Mouse (Mus musculus) hindbrain, embryonic 10.5 days (tissue): ENCODE measurements around the gene Disp1. TPM values are rescaled to one million over a fixed set of nuclear protein-coding genes. Genes with fewer than 3 reads are reported as not detected.

ENCODE experiments used
- DNase-seq: peaks from one replicate; pipeline ENCODE4 v3.0.0-alpha.2; 2017; ENCODE audit warnings: low spot score
- H3K27ac ChIP-seq: fragments of 300-500 bp; sonication (generic); 2 replicates; pipeline ENCODE4 v1.5.1; 2016; ENCODE audit warnings: mild to moderate bottlenecking, moderate library complexity
- H3K27me3 ChIP-seq: fragments of 300-500 bp; sonication (generic); 2 replicates; pipeline ENCODE4 v1.6.1; 2016; ENCODE audit warnings: mild to moderate bottlenecking; ENCODE audit not compliant: poor library complexity, insufficient read depth, severe bottlenecking
- H3K36me3 ChIP-seq: fragments of 300-500 bp; sonication (generic); 2 replicates; pipeline ENCODE4 v1.6.1; 2016; ENCODE audit warnings: mild to moderate bottlenecking, moderate library complexity
- H3K4me1 ChIP-seq: fragments of 300-500 bp; sonication (generic); replicated peaks from 2 replicates; pipeline ENCODE4 v1.6.1; 2016; ENCODE audit warnings: mild to moderate bottlenecking
- H3K4me3 ChIP-seq: fragments of 300-500 bp; sonication (generic); 2 replicates; pipeline ENCODE4 v1.5.1; 2016; ENCODE audit warnings: mild to moderate bottlenecking, moderate library complexity
- H3K9me3 ChIP-seq: fragments of 300-500 bp; sonication (generic); 2 replicates; pipeline ENCODE4 v1.6.1; 2016; ENCODE audit warnings: mild to moderate bottlenecking, moderate library complexity
- WGBS: fragments of 180-500 bp; shearing (Covaris S2); methylation state at CpG from one replicate; pipeline ENCODE4 v1.1.7; 2016; 5-methylcytosine and 5-hydroxymethylcytosine counted together
- polyA plus RNA-seq: library from polyadenylated mRNA; unstranded; fragments of >200 nt; fragmentation: Nextera tagmentation; extraction: Ambion mirVana; gene quantifications from 2 replicates; pipeline ENCODE4 v1.2.1, GENCODE M21; 2016

Disp1 gene
- polyA plus RNA-seq, 1 experiment from 2014 or later = 13.0 TPM

DNA sequence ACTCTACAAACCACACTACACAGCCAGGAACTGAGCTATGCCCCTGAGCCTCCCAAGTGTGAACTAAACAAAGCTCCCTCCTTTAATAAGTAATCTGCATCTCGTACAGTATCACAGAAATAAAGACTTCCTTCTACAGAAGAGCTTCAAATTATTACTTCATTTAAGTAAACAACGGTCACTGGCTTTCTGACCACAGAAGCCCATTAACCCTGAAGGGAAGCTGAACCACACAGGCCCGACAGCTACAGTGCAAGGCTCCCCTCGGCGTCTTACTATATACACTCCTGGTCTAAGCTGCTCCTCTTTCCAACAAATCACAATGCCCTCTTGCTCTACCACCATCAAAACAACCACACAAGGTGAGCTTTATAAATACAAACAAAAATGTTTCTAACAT, 50.2 kb downstream of the Disp1 start:
- H3K27me3 ChIP-seq = no peaks in the 10 kb centered on the region
- peaks cover 17% of the 10 kb centered on the region for H3K4me1 ChIP-seq
- no peak for DNase-seq
- H3K4me3 ChIP-seq = no peak overlapping the region
- peaks cover 7% of the 10 kb centered on the region; the same call in 1 of the 2 replicates for H3K36me3 ChIP-seq
- WGBS = 91% methylated on average over 5 of the region's 5 CpGs
- no peak overlapping the region for H3K27ac ChIP-seq
- H3K9me3 ChIP-seq = 0 out of 2 replicates have a peak, but pooled peaks cover under 1% of the 10 kb centered on the region

GRCm38 (mm10) chr1:183168465-183168864, 52.9 kb downstream of the Disp1 start:
- peaks cover 19% of the 10 kb centered on the region for H3K36me3 ChIP-seq
- H3K27ac ChIP-seq = no peak overlapping the region; the same call in 1 of the 2 replicates
- WGBS = 71% methylated on average over 6 of the region's 6 CpGs
- 0 out of 2 replicates have a peak, but pooled peaks cover 7% of the 10 kb centered on the region for H3K9me3 ChIP-seq
- H3K4me1 ChIP-seq = peaks cover 32% of the 10 kb centered on the region
- DNase-seq = no peak
- H3K4me3 ChIP-seq = no peak overlapping the region
- H3K27me3 ChIP-seq = no peaks in the 10 kb centered on the region

- Histone ChIP-seq H3K27me3 (no peaks in the 10 kb centered on the region), H3K4me3 (no peak overlapping the region), H3K36me3 (peaks cover 18% of the 10 kb centered on the region), H3K9me3 (0 out of 2 replicates have a peak, but pooled peaks cover 7% of the 10 kb centered on the region), H3K4me1 (peaks cover 32% of the 10 kb centered on the region), H3K27ac (peak overlapping the region; percentile 31; the same call in 1 of the 2 replicates)
- no peak for DNase-seq
- 78% methylated on average over 12 of the region's 12 CpGs for WGBS
Measured at GRCm38 (mm10) chr1:183167776-183168175, 53.5 kb downstream of the Disp1 start.

DNA sequence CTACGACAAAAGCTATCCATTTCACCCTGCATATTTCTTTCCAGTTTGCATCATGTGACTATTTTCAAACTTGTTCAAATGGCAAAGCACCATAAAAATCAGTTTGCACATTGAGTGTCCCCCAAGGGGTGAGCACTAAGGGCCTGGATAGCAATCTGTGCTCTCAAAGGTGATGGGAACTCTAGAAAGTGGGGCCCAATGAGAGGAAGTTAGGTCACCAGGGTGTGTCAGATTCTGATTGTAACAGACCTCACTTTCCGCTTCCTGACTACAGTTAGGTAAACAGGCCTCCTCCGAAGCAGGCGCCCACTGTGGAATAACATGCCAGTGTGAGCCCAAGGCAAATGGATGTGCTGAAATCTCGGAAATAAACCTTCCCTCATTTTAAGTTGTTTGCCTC, 54.6 kb downstream of the Disp1 start:
- Histone ChIP-seq H3K4me1 (peaks cover 32% of the 10 kb centered on the region), H3K27me3 (no peaks in the 10 kb centered on the region), H3K36me3 (peaks cover 18% of the 10 kb centered on the region), H3K27ac (no peak overlapping the region), H3K4me3 (no peak overlapping the region), H3K9me3 (0 out of 2 replicates have a peak, but pooled peaks cover 7% of the 10 kb centered on the region)
- 89% methylated on average over 5 of the region's 5 CpGs for WGBS
- no peak for DNase-seq

DNA sequence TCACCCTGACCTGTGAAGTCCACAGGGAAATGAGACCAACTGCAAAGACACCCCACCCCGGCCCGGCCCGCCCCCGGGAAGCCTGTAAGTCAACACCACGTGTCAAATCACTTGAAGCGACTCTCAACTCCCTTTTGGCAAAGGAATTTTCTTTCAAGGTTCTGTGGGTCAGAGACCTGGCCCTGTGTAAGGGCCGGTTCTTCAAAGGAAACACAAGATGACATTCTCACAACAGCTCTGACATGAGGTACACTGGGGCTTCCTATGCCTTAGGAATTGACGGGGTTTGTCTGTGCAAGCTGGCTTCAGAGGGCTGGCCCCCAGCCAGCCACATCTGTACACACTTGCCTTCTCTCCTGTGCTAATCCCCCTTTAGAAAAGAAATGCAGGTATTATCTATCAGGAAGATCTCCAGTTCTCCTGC, 56.7 kb downstream of the Disp1 start:
- Histone ChIP-seq H3K36me3 (peaks cover 18% of the 10 kb centered on the region), H3K27ac (peak overlapping the region; percentile 12; the same call in 1 of the 2 replicates), H3K9me3 (0 out of 2 replicates have a peak, but pooled peaks cover 7% of the 10 kb centered on the region), H3K4me3 (no peak overlapping the region), H3K4me1 (peaks cover 36% of the 10 kb centered on the region), H3K27me3 (no peaks in the 10 kb centered on the region)
- WGBS = 62% methylated on average over 8 of the region's 8 CpGs
- DNase-seq = no peak

GRCm38 (mm10) chr1:183164190-183164580, 57.1 kb downstream of the Disp1 start:
- H3K4me3 ChIP-seq = no peak overlapping the region
- no peak for DNase-seq
- H3K27me3 ChIP-seq = no peaks in the 10 kb centered on the region
- peaks cover 18% of the 10 kb centered on the region for H3K36me3 ChIP-seq
- H3K9me3 ChIP-seq = 0 out of 2 replicates have a peak, but pooled peaks cover 7% of the 10 kb centered on the region
- 81% methylated on average over 6 of the region's 6 CpGs for WGBS
- peaks cover 32% of the 10 kb centered on the region for H3K4me1 ChIP-seq
- no peak overlapping the region for H3K27ac ChIP-seq

DNA sequence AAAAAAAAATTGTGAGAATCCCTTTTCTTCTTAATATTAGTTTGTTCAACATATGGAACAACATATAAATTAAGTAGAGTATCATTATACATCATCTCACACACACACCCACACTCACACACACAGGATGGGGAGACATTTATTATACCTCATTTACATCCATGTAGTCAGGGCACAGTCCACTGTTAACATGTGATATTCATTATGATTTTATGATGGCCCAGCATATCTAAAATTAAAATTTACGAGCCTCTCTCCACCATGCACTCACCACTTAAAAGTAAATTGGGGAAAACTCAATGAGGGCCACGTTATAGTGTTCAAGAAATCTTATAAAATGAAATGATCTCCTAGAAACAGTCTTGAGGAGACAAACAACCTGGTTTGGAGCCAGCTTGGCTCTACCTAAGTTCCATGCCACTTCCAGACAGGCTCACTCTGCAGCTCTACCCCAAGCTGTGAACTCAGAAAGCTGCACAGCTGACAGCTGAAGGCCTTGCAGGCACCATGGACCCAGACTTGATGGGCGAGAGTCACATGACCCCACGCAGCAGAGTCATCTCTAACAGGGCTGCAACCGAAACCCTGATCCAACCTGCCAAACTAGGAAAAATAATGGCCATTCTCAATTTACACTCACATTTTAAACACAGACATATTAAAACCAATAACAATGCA, 57.7 kb downstream of the Disp1 start:
- Histone ChIP-seq H3K36me3 (peaks cover 18% of the 10 kb centered on the region), H3K4me1 (peaks cover 32% of the 10 kb centered on the region), H3K9me3 (0 out of 2 replicates have a peak, but pooled peaks cover 7% of the 10 kb centered on the region), H3K4me3 (no peak overlapping the region), H3K27me3 (no peaks in the 10 kb centered on the region), H3K27ac (no peak overlapping the region)
- 84% methylated on average over 5 of the region's 5 CpGs for WGBS
- DNase-seq = no peak

- 91% methylated on average over 11 of the region's 11 CpGs for WGBS
- Histone ChIP-seq H3K9me3 (0 out of 2 replicates have a peak, but pooled peaks cover 6% of the 10 kb centered on the region), H3K27me3 (no peaks in the 10 kb centered on the region), H3K36me3 (peaks cover 19% of the 10 kb centered on the region), H3K4me1 (peaks cover 21% of the 10 kb centered on the region), H3K27ac (no peak overlapping the region), H3K4me3 (no peak overlapping the region)
- no peak for DNase-seq
Measured at GRCm38 (mm10) chr1:183161057-183161456, 60.3 kb downstream of the Disp1 start.

DNA sequence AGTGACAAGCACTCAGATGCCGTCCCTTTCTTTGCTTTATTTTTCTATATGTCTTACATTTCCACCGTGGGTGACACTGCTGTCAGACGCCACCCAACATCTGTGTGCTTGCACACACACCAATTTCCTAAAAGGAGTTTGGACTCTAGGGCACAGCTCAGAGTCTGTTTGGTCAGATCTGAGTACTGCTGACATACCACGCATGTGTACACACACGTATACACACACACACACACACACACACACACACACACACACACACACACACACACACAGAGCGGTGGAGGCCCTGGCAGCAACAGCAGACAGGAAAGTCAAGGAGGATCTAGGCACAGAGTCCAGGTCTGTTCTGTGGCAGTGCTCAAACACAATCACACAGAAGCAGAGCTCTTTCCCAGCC, 61.1 kb downstream of the Disp1 start:
- no peak for DNase-seq
- H3K4me3 ChIP-seq = no peak overlapping the region
- peaks cover 26% of the 10 kb centered on the region for H3K4me1 ChIP-seq
- no peaks in the 10 kb centered on the region for H3K27me3 ChIP-seq
- no peaks in the 10 kb centered on the region for H3K9me3 ChIP-seq
- peaks cover 10% of the 10 kb centered on the region; the same call in 1 of the 2 replicates for H3K36me3 ChIP-seq
- H3K27ac ChIP-seq = no peak overlapping the region
- 92% methylated on average over 6 of the region's 6 CpGs for WGBS

GRCm38 (mm10) chr1:183159183-183159582, 62.1 kb downstream of the Disp1 start:
- peaks cover 26% of the 10 kb centered on the region for H3K4me1 ChIP-seq
- DNase-seq = no peak
- no peaks in the 10 kb centered on the region for H3K9me3 ChIP-seq
- 86% methylated on average over 7 of the region's 7 CpGs for WGBS
- H3K4me3 ChIP-seq = no peak overlapping the region
- no peaks in the 10 kb centered on the region for H3K27me3 ChIP-seq
- H3K27ac ChIP-seq = no peak overlapping the region
- H3K36me3 ChIP-seq = peaks cover 6% of the 10 kb centered on the region; the same call in 1 of the 2 replicates

DNA sequence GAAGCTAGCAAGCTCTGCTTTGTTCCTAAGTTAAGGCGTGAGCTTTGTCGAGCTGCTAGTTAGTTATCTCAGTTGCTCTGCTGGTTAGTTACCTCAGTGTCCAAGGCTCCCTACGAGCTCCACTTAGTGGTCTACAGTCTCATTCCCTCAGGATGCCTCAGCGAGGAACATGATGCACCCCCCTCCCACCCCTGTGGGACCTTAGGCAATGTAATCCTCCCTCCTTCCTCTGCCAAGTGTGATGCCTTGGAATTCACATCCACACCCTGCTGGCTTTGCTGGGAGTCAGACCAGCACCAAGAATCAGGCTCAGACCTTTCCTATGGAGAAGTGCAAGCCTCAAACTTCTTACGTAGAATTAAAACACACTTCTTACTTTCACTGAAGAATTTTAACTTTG, 65.7 kb downstream of the Disp1 start:
- H3K36me3 ChIP-seq = peaks cover 6% of the 10 kb centered on the region; the same call in 1 of the 2 replicates
- DNase-seq = no peak
- no peaks in the 10 kb centered on the region for H3K27me3 ChIP-seq
- H3K27ac ChIP-seq = 0 out of 2 replicates have a peak overlapping the region, but pooled peaks have one; percentile 29
- no peaks in the 10 kb centered on the region for H3K9me3 ChIP-seq
- H3K4me3 ChIP-seq = no peak overlapping the region
- peaks cover 22% of the 10 kb centered on the region for H3K4me1 ChIP-seq
- WGBS = 74% methylated on average over 5 of the region's 5 CpGs

DNA sequence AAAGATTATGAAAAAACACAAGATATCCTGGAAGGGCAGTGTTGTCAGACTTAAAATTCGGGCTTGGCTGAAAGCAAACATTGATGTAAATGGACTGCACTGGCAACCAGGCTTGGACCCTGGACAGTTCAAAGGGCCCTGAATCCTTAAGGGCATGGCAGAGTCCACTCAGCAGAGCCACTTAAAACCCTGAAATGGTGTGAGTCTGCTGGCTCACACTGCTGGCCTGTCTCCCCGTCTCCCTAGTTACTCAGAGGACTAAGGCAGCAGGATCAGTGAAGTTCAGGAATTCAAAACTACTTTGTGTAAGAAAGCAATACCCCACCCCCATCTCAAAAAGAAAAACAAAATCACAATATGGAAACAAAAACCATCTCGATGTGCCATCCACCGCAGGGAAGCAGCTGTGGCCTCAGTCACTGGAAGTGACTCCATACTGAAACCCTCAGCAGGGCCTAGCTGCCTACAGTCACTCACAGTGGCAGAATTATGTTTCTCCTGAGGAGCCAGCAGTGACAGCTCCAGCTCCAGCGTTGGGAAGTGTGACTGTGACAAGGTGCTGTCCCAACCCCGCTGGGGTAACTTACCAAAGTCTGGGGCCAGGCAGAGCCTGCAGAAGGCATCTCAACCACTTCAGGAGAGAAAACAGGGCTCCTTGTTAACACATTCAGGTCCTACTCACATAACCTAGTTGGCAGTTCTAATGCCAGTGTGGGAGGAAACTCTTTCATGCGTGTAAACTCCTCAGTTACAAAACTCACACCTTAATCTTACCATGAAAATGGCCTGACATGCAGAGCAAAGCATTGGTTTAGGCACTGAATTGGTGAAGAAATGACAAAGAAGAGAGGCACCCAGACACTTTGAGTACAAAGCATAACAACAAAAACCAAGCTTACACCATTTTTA, 66.8 kb downstream of the Disp1 start:
- Histone ChIP-seq H3K27ac (peak overlapping the region; percentile 54), H3K4me3 (no peak overlapping the region), H3K4me1 (peaks cover 32% of the 10 kb centered on the region), H3K9me3 (no peaks in the 10 kb centered on the region), H3K27me3 (no peaks in the 10 kb centered on the region), H3K36me3 (peaks cover 6% of the 10 kb centered on the region; the same call in 1 of the 2 replicates)
- 49% methylated on average over 7 of the region's 7 CpGs for WGBS
- DNase-seq = no peak
